Mouse (Mus musculus): ENCODE measurements at regions not wholly inside any gene's neighbourhood (a gene's known extent, or its start where the extent isn't known, plus 50 kb on each side); places are given as distances from the start of the nearest gene placed in this dataset.

GRCm38 (mm10) chr6:112191032-112191431 lies 82.5 kb upstream of the Lmcd1 start:
- TF ChIP-seq POLR2A (IDR thresholded peaks at IDR 0.05; ENCODE audit: extremely low read depth, insufficient read depth, low read length): no peak
- peak; percentile 59; the same call in 1 of the 2 replicates for TF ChIP-seq CTCF (IDR thresholded peaks at IDR 0.05; ENCODE audit: low read depth, low read length)
